ENCODE assay signal across 21 mouse cellular contexts in genomic region chr3:33391765-33392540, GRCm38 (mm10).
DNase-seq lines count a peak whose midpoint lies in the region; ATAC-seq and TF ChIP-seq lines count a peak whose summit lies in the region.
"Had no signal": no experiment of that assay in that cellular context is flagged by ENCODE, and none has a peak within 500 bp of the region (broad histone marks: within the 10 kb centered on the region; RNA-seq: fewer than 3 reads in every experiment).

No protein-coding gene starts in this region.

- no peak for DNase-seq in heart, postnatal 36 days
- no peak for DNase-seq in lung, embryonic 14.5 days
- no peak for DNase-seq in lung, postnatal 25 days (ENCODE audit: low spot score)
- no peak for DNase-seq in liver, postnatal 0 days
- DNase-seq: adrenal gland, adult 8-10 months; B cell, adult 2 months; cerebellum, postnatal 25 days; gastrocnemius, postnatal 25 days; heart, postnatal 4 days; kidney, postnatal 25 days; layer of hippocampus, adult 9-11 months; right cerebral cortex, postnatal 4 days; thymus, adult 18-20 months had no signal

- no peaks in the 10 kb centered on the region for H3K27me3 ChIP-seq in heart, embryonic 11.5 days (ENCODE audit: control insufficient read depth, insufficient read depth, low read length)
- no peaks in the 10 kb centered on the region for H3K27me3 ChIP-seq in lung, embryonic 14.5 days (ENCODE audit: insufficient read depth, low read length)
- H3K27me3 ChIP-seq in embryonic facial prominence, embryonic 15.5 days = no peaks in the 10 kb centered on the region
- no peaks in the 10 kb centered on the region for H3K27me3 ChIP-seq in midbrain, embryonic 16.5 days (ENCODE audit: control insufficient read depth, insufficient read depth, low read depth, low read length)
- H3K27me3 ChIP-seq in liver, postnatal 0 days (ENCODE audit: insufficient read depth, low read length) = no peaks in the 10 kb centered on the region
- H3K27me3 ChIP-seq: heart, embryonic 13.5 days; limb, embryonic 13.5 days; megakaryocyte, embryonic 14.5 days had no signal

- no peak for TF ChIP-seq CTCF in lung, embryonic 14.5 days (IDR thresholded peaks at IDR 0.05; ENCODE audit: low read depth)
- TF ChIP-seq CTCF in liver, postnatal 0 days (IDR thresholded peaks at IDR 0.05; ENCODE audit: low read depth) = no peak

- intact Hi-C loops in heart, postnatal 36 days (cut with DNase I) = no loop called here

- H3K4me2 ChIP-seq in heart, embryonic 11.5 days = no peak overlapping the region
- H3K4me2 ChIP-seq in lung, embryonic 14.5 days = no peak overlapping the region
- H3K4me2 ChIP-seq in embryonic facial prominence, embryonic 15.5 days (replicated peaks) = no peak overlapping the region
- H3K4me2 ChIP-seq in midbrain, embryonic 16.5 days (ENCODE audit: low read length) = no peak overlapping the region
- no peak overlapping the region for H3K4me2 ChIP-seq in liver, postnatal 0 days (ENCODE audit: low read depth, low read length)
- H3K4me2 ChIP-seq: heart, embryonic 13.5 days; limb, embryonic 13.5 days had no signal

- ATAC-seq in heart, embryonic 11.5 days (replicated peaks; ENCODE audit: insufficient number of reproducible peaks, low FRiP score, low TSS enrichment) = peak; percentile 59
- ATAC-seq in lung, embryonic 14.5 days (ENCODE audit: insufficient read depth) = 0 out of 2 replicates have a peak, but pooled peaks have one; percentile 35
- peak; percentile 47 for ATAC-seq in embryonic facial prominence, embryonic 15.5 days (ENCODE audit: insufficient number of reproducible peaks, low FRiP score, low TSS enrichment, low read depth)
- ATAC-seq in midbrain, embryonic 16.5 days = peak; percentile 32; the same call in 1 of the 2 replicates
- no peak for ATAC-seq in liver, postnatal 0 days
- ATAC-seq: intestine, postnatal 0 days had no signal

- no peak overlapping the region for H3K4me3 ChIP-seq in heart, embryonic 11.5 days (ENCODE audit: low read depth, low read length)
- H3K4me3 ChIP-seq in lung, embryonic 14.5 days (ENCODE audit: low read depth, low read length) = no peak overlapping the region
- H3K4me3 ChIP-seq in embryonic facial prominence, embryonic 15.5 days (replicated peaks) = no peak overlapping the region
- no peak overlapping the region for H3K4me3 ChIP-seq in midbrain, embryonic 16.5 days (ENCODE audit: low read depth, low read length)
- no peak overlapping the region for H3K4me3 ChIP-seq in liver, postnatal 0 days (ENCODE audit: low read depth, low read length)
- H3K4me3 ChIP-seq: forebrain, embryonic 10.5 days; heart, embryonic 13.5 days; limb, embryonic 13.5 days; megakaryocyte, embryonic 14.5 days had no signal

- H3K9me3 ChIP-seq in heart, embryonic 11.5 days (replicated peaks; ENCODE audit: control insufficient read depth, low read length) = no peaks in the 10 kb centered on the region
- H3K9me3 ChIP-seq in lung, embryonic 14.5 days (ENCODE audit: low read depth, low read length) = no peaks in the 10 kb centered on the region
- no peaks in the 10 kb centered on the region for H3K9me3 ChIP-seq in embryonic facial prominence, embryonic 15.5 days (replicated peaks)
- no peaks in the 10 kb centered on the region for H3K9me3 ChIP-seq in midbrain, embryonic 16.5 days (replicated peaks; ENCODE audit: control insufficient read depth, low read length, poor library complexity, severe bottlenecking)
- H3K9me3 ChIP-seq in liver, postnatal 0 days (ENCODE audit: low read length) = no peaks in the 10 kb centered on the region
- H3K9me3 ChIP-seq: forebrain, embryonic 10.5 days; heart, embryonic 13.5 days; limb, embryonic 13.5 days had no signal

- 79% methylated on average over 4 of the region's 4 CpGs for WGBS in heart, embryonic 11.5 days (ENCODE audit: insufficient replicate concordance)
- WGBS in lung, embryonic 14.5 days = 71% methylated on average over 4 of the region's 4 CpGs
- WGBS in embryonic facial prominence, embryonic 15.5 days = 77% methylated on average over 4 of the region's 4 CpGs
- 87% methylated on average over 4 of the region's 4 CpGs for WGBS in midbrain, embryonic 16.5 days
- 71% methylated on average over 4 of the region's 4 CpGs for WGBS in liver, postnatal 0 days (ENCODE audit: insufficient replicate concordance)

- no peaks in the 10 kb centered on the region for H3K36me3 ChIP-seq in heart, embryonic 11.5 days (ENCODE audit: control insufficient read depth, insufficient read depth, low read length)
- no peaks in the 10 kb centered on the region for H3K36me3 ChIP-seq in lung, embryonic 14.5 days (ENCODE audit: insufficient read depth)
- no peaks in the 10 kb centered on the region for H3K36me3 ChIP-seq in embryonic facial prominence, embryonic 15.5 days
- no peaks in the 10 kb centered on the region for H3K36me3 ChIP-seq in midbrain, embryonic 16.5 days (ENCODE audit: control insufficient read depth, insufficient read depth, low read length)
- no peaks in the 10 kb centered on the region for H3K36me3 ChIP-seq in liver, postnatal 0 days (replicated peaks; ENCODE audit: insufficient read depth, low read length)
- H3K36me3 ChIP-seq: forebrain, embryonic 10.5 days; heart, embryonic 13.5 days; limb, embryonic 13.5 days had no signal

- no peak for TF ChIP-seq EP300 in liver, postnatal 0 days (IDR thresholded peaks at IDR 0.05; ENCODE audit: low read depth)

- no peak overlapping the region for H3K9ac ChIP-seq in heart, embryonic 11.5 days (ENCODE audit: low read depth, low read length)
- no peak overlapping the region for H3K9ac ChIP-seq in lung, embryonic 14.5 days
- H3K9ac ChIP-seq in embryonic facial prominence, embryonic 15.5 days = no peak overlapping the region
- H3K9ac ChIP-seq in midbrain, embryonic 16.5 days (ENCODE audit: low read depth, low read length) = no peak overlapping the region
- no peak overlapping the region for H3K9ac ChIP-seq in liver, postnatal 0 days (replicated peaks)
- H3K9ac ChIP-seq: heart, embryonic 13.5 days; limb, embryonic 13.5 days had no signal

- no peak overlapping the region for H3K27ac ChIP-seq in heart, embryonic 11.5 days (ENCODE audit: low read depth, low read length)
- no peak overlapping the region for H3K27ac ChIP-seq in lung, embryonic 14.5 days (ENCODE audit: low read depth)
- no peak overlapping the region for H3K27ac ChIP-seq in embryonic facial prominence, embryonic 15.5 days (replicated peaks)
- no peak overlapping the region for H3K27ac ChIP-seq in midbrain, embryonic 16.5 days (ENCODE audit: low read length)
- H3K27ac ChIP-seq in liver, postnatal 0 days (ENCODE audit: low read depth) = no peak overlapping the region
- H3K27ac ChIP-seq: forebrain, embryonic 10.5 days; heart, embryonic 13.5 days; limb, embryonic 13.5 days had no signal

- H3K4me1 ChIP-seq in heart, embryonic 11.5 days (ENCODE audit: control insufficient read depth, insufficient read depth, low read length) = no peaks in the 10 kb centered on the region
- no peaks in the 10 kb centered on the region for H3K4me1 ChIP-seq in lung, embryonic 14.5 days (ENCODE audit: insufficient read depth)
- H3K4me1 ChIP-seq in embryonic facial prominence, embryonic 15.5 days = no peaks in the 10 kb centered on the region
- H3K4me1 ChIP-seq in midbrain, embryonic 16.5 days (ENCODE audit: control insufficient read depth, insufficient read depth, low read length) = no peaks in the 10 kb centered on the region
- H3K4me1 ChIP-seq in liver, postnatal 0 days (ENCODE audit: insufficient read depth) = no peaks in the 10 kb centered on the region
- H3K4me1 ChIP-seq: forebrain, embryonic 10.5 days; heart, embryonic 13.5 days; limb, embryonic 13.5 days; megakaryocyte, embryonic 14.5 days had no signal
